Mouse (Mus musculus) cerebellum, adult 2 months (tissue): ENCODE data around the gene Zbtb40.

Source experiments
- CTCF ChIP-seq: fragments of 200-500 bp; IDR thresholded peaks from 2 replicates; pipeline ENCODE4 v1.5.1; 2011; ENCODE audit warnings: low read depth, mild to moderate bottlenecking, control low read depth, low read length, moderate library complexity, borderline replicate concordance; ENCODE audit not compliant: insufficient read depth
- POLR2A ChIP-seq: fragments of 200-500 bp; IDR thresholded peaks from 2 replicates; pipeline ENCODE4 v1.6.1; 2011; ENCODE audit warnings: low read length, control low read depth, borderline replicate concordance; ENCODE audit not compliant: insufficient read depth

DNA sequence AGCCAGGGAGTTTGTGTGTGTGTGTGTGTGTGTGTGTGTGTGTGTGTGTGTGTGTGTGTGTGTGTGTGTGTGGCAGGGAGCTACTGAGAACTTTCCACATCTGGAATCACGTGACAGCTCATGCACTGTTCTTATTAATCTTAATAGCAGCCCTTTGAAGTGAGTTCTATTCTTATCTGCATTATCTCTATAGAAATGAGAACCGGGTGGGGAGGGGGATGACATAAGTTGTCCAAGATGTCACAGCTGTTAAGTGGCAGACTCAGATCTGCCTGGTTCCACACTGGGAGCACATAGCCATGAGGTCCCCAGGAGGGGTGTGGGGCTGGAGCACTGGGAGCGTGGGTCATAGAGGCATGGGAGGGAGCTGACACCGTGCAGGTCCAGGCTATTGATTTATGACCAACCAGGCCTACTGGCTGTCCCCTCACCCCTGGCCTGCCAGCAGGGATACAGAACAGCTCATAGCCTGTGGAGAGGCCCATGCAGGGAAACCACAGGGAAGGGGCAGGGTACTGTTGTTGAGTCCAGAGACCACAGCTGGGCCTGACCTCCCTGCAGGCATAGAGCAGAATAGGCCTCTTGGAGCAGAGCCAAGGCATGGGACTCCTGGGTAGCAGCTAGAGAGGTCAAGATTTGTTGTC is 86.8 kb downstream of the Zbtb40 start:
- TF ChIP-seq POLR2A (no peak), CTCF (no peak)
